Mouse (Mus musculus): ENCODE data around the gene Nucb1. TPM values are rescaled to one million over a fixed set of nuclear protein-coding genes. Genes with fewer than 3 reads are reported as not detected.
"Not testable (repeated sequence)": the region's sequence is repeated elsewhere in the genome, so short reads cannot be mapped to it uniquely, and the experiment has no call there.

Nucb1 gene
- polyA plus RNA-seq, 1 experiment: 171 TPM

- DNase-seq (ENCODE audit: low read depth in 1 of 2, low spot score in 2 of 2): peak; percentile 53 to 70
- WGBS: 7% methylated on average over 3 of the region's 3 CpGs
- no peak overlapping the region for H3K27ac ChIP-seq (ENCODE audit: insufficient read depth, low read length)
- TF ChIP-seq CTCF (IDR thresholded peaks at IDR 0.05; ENCODE audit: extremely low read depth, insufficient read depth, insufficient read length, insufficient replicate concordance) (peak; percentile 27; the same call in 1 of the 2 replicates), POLR2A (IDR thresholded peaks at IDR 0.05; ENCODE audit: low read depth, low read length) (no peak)
- no peaks in the 10 kb centered on the region for H3K36me3 ChIP-seq (ENCODE audit: control insufficient read depth, insufficient read depth, low read length)
- peaks cover 4% of the 10 kb centered on the region for H3K4me1 ChIP-seq (ENCODE audit: control insufficient read depth, insufficient read depth, insufficient read length)
- H3K4me3 ChIP-seq (ENCODE audit: extremely low read depth, insufficient read depth, insufficient read length): no peak overlapping the region
- no peaks in the 10 kb centered on the region for H3K27me3 ChIP-seq (ENCODE audit: control insufficient read depth, insufficient read depth, low read length)
Observed at GRCm38 (mm10) chr7:45470869-45471268, 39.3 kb downstream of the Nucb1 start.

- H3K4me3 ChIP-seq (ENCODE audit: extremely low read depth, insufficient read depth, insufficient read length): peak overlapping the region; percentile 40; the same call in 1 of the 2 replicates
- 52% methylated on average over 7 of the region's 7 CpGs for WGBS
- peaks cover 7% of the 10 kb centered on the region for H3K4me1 ChIP-seq (ENCODE audit: control insufficient read depth, insufficient read depth, insufficient read length)
- H3K27me3 ChIP-seq (ENCODE audit: control insufficient read depth, insufficient read depth, low read length): no peaks in the 10 kb centered on the region
- no peak for DNase-seq (ENCODE audit: low read depth in 1 of 2, low spot score in 2 of 2)
- no peak overlapping the region for H3K27ac ChIP-seq (ENCODE audit: insufficient read depth, low read length)
- H3K36me3 ChIP-seq (ENCODE audit: control insufficient read depth, insufficient read depth, low read length): peaks cover 16% of the 10 kb centered on the region
- TF ChIP-seq POLR2A (IDR thresholded peaks at IDR 0.05; ENCODE audit: low read depth, low read length) (no peak), CTCF (IDR thresholded peaks at IDR 0.05; ENCODE audit: extremely low read depth, insufficient read depth, insufficient read length, insufficient replicate concordance) (no peak)
Observed at GRCm38 (mm10) chr7:45467090-45467670, 43.0 kb downstream of the Nucb1 start.

- Histone ChIP-seq H3K27me3 (ENCODE audit: control insufficient read depth, insufficient read depth, low read length) (no peaks in the 10 kb centered on the region), H3K4me1 (ENCODE audit: control insufficient read depth, insufficient read depth, insufficient read length) (peaks cover 7% of the 10 kb centered on the region), H3K36me3 (ENCODE audit: control insufficient read depth, insufficient read depth, low read length) (peaks cover 17% of the 10 kb centered on the region), H3K27ac (ENCODE audit: insufficient read depth, low read length) (peak within 1 kb of the TSS; percentile 79), H3K4me3 (ENCODE audit: extremely low read depth, insufficient read depth, insufficient read length) (peak within 1 kb of the TSS; percentile 90)
- DNase-seq (ENCODE audit: low read depth in 1 of 2, low spot score in 2 of 2): peak; percentile 89 to 94
- WGBS: 1% methylated on average over 58 of the region's 58 CpGs
- TF ChIP-seq POLR2A (IDR thresholded peaks at IDR 0.05; ENCODE audit: low read depth, low read length) (peak; percentile 88), CTCF (IDR thresholded peaks at IDR 0.05; ENCODE audit: extremely low read depth, insufficient read depth, insufficient read length, insufficient replicate concordance) (no peak)
Observed at GRCm38 (mm10) chr7:45466283-45467089, 43.7 kb downstream of the Nucb1 start, which contains the start of gene Bax. TSS of gene Bax (minus strand) at chr7:45466898.

DNA sequence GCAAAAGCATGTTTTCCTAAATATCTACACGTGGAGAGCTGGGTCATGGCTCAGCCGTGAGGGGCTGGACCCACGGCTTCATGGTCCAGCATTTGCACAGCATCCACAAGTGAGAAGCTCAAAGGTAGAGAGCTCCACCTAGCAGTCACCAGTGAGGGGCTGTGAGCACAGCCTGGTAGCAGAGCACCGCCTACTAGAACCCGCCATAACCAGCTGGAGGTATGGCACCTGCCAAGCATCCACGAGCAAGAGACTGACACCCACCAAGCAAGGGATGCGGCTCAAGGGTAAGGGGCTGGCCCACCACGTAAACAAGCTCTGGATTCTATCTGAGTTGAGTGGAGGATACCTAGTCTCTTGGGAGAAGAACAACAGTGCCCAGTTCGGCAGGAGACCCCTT is 44.7 kb downstream of the Nucb1 start:
- Histone ChIP-seq H3K4me3 (ENCODE audit: extremely low read depth, insufficient read depth, insufficient read length) (0 out of 2 replicates have a peak overlapping the region, but pooled peaks have one; percentile 90), H3K27ac (ENCODE audit: insufficient read depth, low read length) (no peak overlapping the region), H3K36me3 (ENCODE audit: control insufficient read depth, insufficient read depth, low read length) (peaks cover 19% of the 10 kb centered on the region), H3K27me3 (ENCODE audit: control insufficient read depth, insufficient read depth, low read length) (no peaks in the 10 kb centered on the region), H3K4me1 (ENCODE audit: control insufficient read depth, insufficient read depth, insufficient read length) (peaks cover 7% of the 10 kb centered on the region)
- no peak for DNase-seq (ENCODE audit: low read depth in 1 of 2, low spot score in 2 of 2)
- WGBS: 78% methylated on average over 9 of the region's 9 CpGs
- no peak for TF ChIP-seq CTCF (IDR thresholded peaks at IDR 0.05; ENCODE audit: extremely low read depth, insufficient read depth, insufficient read length, insufficient replicate concordance)
- no peak for TF ChIP-seq POLR2A (IDR thresholded peaks at IDR 0.05; ENCODE audit: low read depth, low read length)

- Histone ChIP-seq H3K36me3 (ENCODE audit: control insufficient read depth, insufficient read depth, low read length) (peaks cover 19% of the 10 kb centered on the region), H3K27ac (ENCODE audit: insufficient read depth, low read length) (no peak overlapping the region), H3K4me1 (ENCODE audit: control insufficient read depth, insufficient read depth, insufficient read length) (peaks cover 7% of the 10 kb centered on the region), H3K4me3 (ENCODE audit: extremely low read depth, insufficient read depth, insufficient read length) (no peak overlapping the region), H3K27me3 (ENCODE audit: control insufficient read depth, insufficient read depth, low read length) (no peaks in the 10 kb centered on the region)
- TF ChIP-seq CTCF (IDR thresholded peaks at IDR 0.05; ENCODE audit: extremely low read depth, insufficient read depth, insufficient read length, insufficient replicate concordance) (no peak), POLR2A (IDR thresholded peaks at IDR 0.05; ENCODE audit: low read depth, low read length) (no peak)
- DNase-seq (ENCODE audit: low read depth in 1 of 2, low spot score in 2 of 2): no peak
- 95% methylated on average over 12 of the region's 12 CpGs for WGBS
Observed at GRCm38 (mm10) chr7:45465112-45465511, 45.1 kb downstream of the Nucb1 start.

DNA sequence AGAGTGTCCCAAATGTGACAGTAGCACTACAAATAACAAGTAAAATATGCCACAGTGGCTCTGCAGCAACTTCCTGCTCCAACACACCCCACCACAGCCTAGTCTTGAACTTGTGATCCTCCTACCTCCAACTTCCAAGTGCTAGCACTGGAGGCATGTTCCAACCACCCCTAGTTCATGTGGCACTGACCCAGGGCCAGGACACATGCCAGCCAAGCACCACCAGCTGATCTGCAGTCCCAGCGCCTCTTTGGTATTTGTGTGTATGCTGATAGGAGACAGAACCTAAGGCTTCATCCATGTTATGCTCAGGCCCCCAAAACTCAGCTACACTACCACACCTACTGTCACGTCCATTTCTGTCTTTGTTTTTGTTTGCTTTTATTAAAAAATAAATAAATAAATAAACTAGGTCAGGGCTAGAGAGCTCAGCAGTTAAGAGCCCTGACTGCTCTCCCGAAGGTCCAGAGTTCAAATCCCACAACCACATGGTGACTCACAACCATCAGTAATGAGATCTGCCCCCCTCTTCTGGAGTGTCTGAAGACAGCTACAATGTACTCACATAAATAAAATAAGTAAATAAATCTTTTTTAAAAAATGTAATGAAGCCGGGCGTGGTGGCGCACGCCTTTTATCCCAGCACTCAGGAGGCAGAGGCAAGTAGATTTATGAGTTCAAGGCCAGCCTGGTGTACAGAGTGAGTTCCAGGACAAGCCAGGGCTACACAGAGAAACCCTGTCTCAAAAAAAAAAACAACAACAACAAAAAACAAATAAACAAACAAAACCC is 46.0 kb downstream of the Nucb1 start:
- 93% methylated on average over 7 of the region's 7 CpGs for WGBS
- Histone ChIP-seq H3K4me1 (ENCODE audit: control insufficient read depth, insufficient read depth, insufficient read length) (peaks cover 7% of the 10 kb centered on the region), H3K27ac (ENCODE audit: insufficient read depth, low read length) (no peak overlapping the region), H3K4me3 (ENCODE audit: extremely low read depth, insufficient read depth, insufficient read length) (no peak overlapping the region), H3K36me3 (ENCODE audit: control insufficient read depth, insufficient read depth, low read length) (peaks cover 19% of the 10 kb centered on the region), H3K27me3 (ENCODE audit: control insufficient read depth, insufficient read depth, low read length) (no peaks in the 10 kb centered on the region)
- DNase-seq (ENCODE audit: low read depth in 1 of 2, low spot score in 2 of 2): no peak
- TF ChIP-seq POLR2A (IDR thresholded peaks at IDR 0.05; ENCODE audit: low read depth, low read length): no peak
- no peak for TF ChIP-seq CTCF (IDR thresholded peaks at IDR 0.05; ENCODE audit: extremely low read depth, insufficient read depth, insufficient read length, insufficient replicate concordance)

- H3K4me1 ChIP-seq (ENCODE audit: control insufficient read depth, insufficient read depth, insufficient read length); H3K27me3 ChIP-seq (ENCODE audit: control insufficient read depth, insufficient read depth, low read length); H3K4me3 ChIP-seq (ENCODE audit: extremely low read depth, insufficient read depth, insufficient read length); H3K27ac ChIP-seq (ENCODE audit: insufficient read depth, low read length); DNase-seq (ENCODE audit: low read depth in 1 of 2, low spot score in 2 of 2): not testable (repeated sequence)
- 78% methylated on average over 4 of the region's 4 CpGs for WGBS
- H3K36me3 ChIP-seq (ENCODE audit: control insufficient read depth, insufficient read depth, low read length): peaks cover 27% of the 10 kb centered on the region
Observed at GRCm38 (mm10) chr7:45462868-45463267, 47.3 kb downstream of the Nucb1 start.

Data from spleen, adult 2 months (tissue).